Mouse (Mus musculus) right cerebral cortex, postnatal 14 days (tissue): ENCODE results near the gene Gjd2.

ENCODE experiments used
- DNase-seq: peaks from one replicate; pipeline ENCODE4 v3.0.0; 2022

Gjd2 gene

GRCm38 (mm10) chr2:114012749-114013211, 639 bp downstream of the Gjd2 start:
- DNase-seq: peak; percentile 35

GRCm38 (mm10) chr2:114011838-114012237, 1.6 kb downstream of the Gjd2 start:
- DNase-seq: no peak

- DNase-seq: no peak
These were observed 5.1 kb downstream of the Gjd2 start for GRCm38 (mm10) chr2:114008321-114008720.

GRCm38 (mm10) chr2:113997484-113997883, 15.9 kb downstream of the Gjd2 start:
- DNase-seq: no peak

GRCm38 (mm10) chr2:113996930-113997329, 16.5 kb downstream of the Gjd2 start:
- DNase-seq: no peak

- no peak for DNase-seq
These were observed 28.5 kb downstream of the Gjd2 start for GRCm38 (mm10) chr2:113984890-113985289.

- peak; percentile 8 for DNase-seq
These were observed 32.8 kb downstream of the Gjd2 start for GRCm38 (mm10) chr2:113980664-113981063.

- no peak for DNase-seq
These were observed 35.2 kb downstream of the Gjd2 start for GRCm38 (mm10) chr2:113978151-113978771.

- no peak for DNase-seq
These were observed 39.5 kb downstream of the Gjd2 start for GRCm38 (mm10) chr2:113973950-113974349.

GRCm38 (mm10) chr2:113966421-113966820, 47.0 kb downstream of the Gjd2 start:
- no peak for DNase-seq
